Mouse (Mus musculus) gastrocnemius, postnatal 25 days (tissue): ENCODE measurements around the gene Kdm8. TPM values are rescaled to one million over a fixed set of nuclear protein-coding genes. Genes with fewer than 3 reads are reported as not detected.

Experiments
- DNase-seq: peaks from one replicate; pipeline ENCODE4 v3.0.0; 2022
- total RNA-seq, 2 experiments: library from RNA; stranded (reverse); gene quantifications; 1 replicate in 1 of 2; 2 replicates in 1 of 2; pipeline ENCODE4 v1.2.3; 2021

Gene Kdm8
- total RNA-seq, 2 experiments from 2014 or later, result 4.1 to 4.5 TPM

- no peak for DNase-seq
These were observed 59.1 kb downstream of the Kdm8 start for GRCm38 (mm10) chr7:125503374-125504092.

- no peak for DNase-seq
These were observed 60.1 kb downstream of the Kdm8 start for GRCm38 (mm10) chr7:125504618-125505017.

- DNase-seq, result no peak
These were observed 61.1 kb downstream of the Kdm8 start for GRCm38 (mm10) chr7:125505568-125505967.

DNA sequence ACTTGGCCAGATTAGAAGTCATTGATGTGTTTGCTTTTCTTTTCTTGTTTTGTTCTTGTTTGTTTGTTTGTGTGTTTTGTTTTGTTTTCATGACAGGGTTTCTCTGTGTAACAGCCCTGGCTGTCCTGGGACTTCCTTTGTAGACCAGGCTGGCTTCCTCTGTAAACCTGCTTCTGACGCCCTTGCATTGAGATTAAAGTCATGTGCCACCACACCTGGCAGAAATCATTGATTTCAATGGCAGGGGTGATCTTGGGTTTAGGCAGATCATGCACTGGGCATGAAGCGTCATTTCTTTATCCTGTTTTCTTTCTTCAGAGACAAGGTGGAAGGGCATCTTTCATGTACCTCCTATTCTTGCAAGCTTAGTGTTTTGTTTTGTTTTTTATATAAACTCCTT, 62.8 kb downstream of the Kdm8 start:
- no peak for DNase-seq

DNA sequence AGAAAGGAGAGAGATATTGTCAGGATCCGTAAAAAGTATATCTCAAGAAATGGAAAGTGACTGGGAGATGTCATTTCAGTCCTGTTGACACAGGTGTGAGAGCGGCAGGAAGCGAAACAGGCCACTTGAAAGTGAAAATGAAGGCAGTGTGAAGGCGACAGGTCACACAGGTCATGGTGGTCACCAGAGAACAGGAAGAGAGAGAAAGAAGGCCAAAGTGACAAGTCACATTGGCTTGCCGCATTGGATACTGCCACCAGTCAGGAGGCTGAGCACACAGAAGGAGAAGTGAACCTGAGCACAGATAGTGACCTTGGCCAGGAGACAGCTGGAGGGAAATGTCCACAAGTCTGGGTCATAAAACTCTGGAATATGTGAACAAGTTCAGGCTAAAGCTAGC, 67.0 kb downstream of the Kdm8 start:
- DNase-seq, result no peak

DNA sequence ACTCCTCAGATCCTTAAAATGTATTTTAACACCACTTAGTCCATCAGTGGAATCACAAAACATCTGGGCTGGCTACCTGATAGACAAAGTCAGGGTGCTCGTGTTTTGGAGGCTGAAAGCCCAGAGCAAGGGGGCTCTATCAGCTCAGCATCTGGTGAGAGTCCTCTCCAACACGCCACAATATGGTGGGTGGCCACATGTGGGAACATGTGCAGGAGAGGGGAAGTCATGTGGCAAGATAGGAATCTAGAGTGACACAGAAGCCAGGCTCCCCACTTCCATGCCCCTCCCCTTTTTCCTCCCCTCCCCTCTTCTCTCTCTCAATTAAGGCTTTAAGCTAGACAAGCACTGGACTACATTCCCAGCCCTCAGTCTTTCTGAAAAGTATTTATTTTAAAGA, 67.4 kb downstream of the Kdm8 start:
- DNase-seq, result no peak

Other genes starting within 250 kb of the Kdm8 start
- 1 to 10 TPM; 9.3 TPM for gene Nsmce1, start 46.9 kb downstream of the Kdm8 start, total RNA-seq
- gene Il4ra, start 107.4 kb downstream of the Kdm8 start, total RNA-seq, result 1 to 10 TPM; 4.3 to 4.7 TPM
- under 1 TPM; 0.15 to 0.27 TPM for gene Il21r, start 158.8 kb downstream of the Kdm8 start, total RNA-seq